Mouse (Mus musculus) megakaryocyte, embryonic 14.5 days (primary cell): Measurements from ENCODE around the gene Mrpl19. TPM values are rescaled to one million over a fixed set of nuclear protein-coding genes. Genes with fewer than 3 reads are reported as not detected.

ENCODE experiments used
- H3K27me3 ChIP-seq: replicated peaks from 2 replicates; pipeline ENCODE3; 2012; ENCODE audit warnings: inconsistent platforms
- H3K36me3 ChIP-seq: replicated peaks from 2 replicates; pipeline ENCODE3; 2012; ENCODE audit warnings: low read length, inconsistent platforms, mixed read lengths
- H3K4me1 ChIP-seq: 2 replicates; pipeline ENCODE4 v1.6.1; 2012; ENCODE audit warnings: inconsistent platforms
- H3K4me3 ChIP-seq: replicated peaks from 2 replicates; pipeline ENCODE3; 2012; ENCODE audit warnings: moderate library complexity, mild to moderate bottlenecking, inconsistent platforms
- H3K9me3 ChIP-seq: 2 replicates; pipeline ENCODE4 v1.6.1; 2012; ENCODE audit warnings: inconsistent platforms
- FLI1 ChIP-seq: IDR thresholded peaks from 2 replicates; pipeline ENCODE4 v1.6.1; 2012; ENCODE audit warnings: low read length, inconsistent platforms, mixed read lengths
- GATA1 ChIP-seq: IDR thresholded peaks from 3 replicates; pipeline ENCODE4 v1.6.1; 2012; ENCODE audit warnings: mixed read lengths, low read length, inconsistent platforms, borderline replicate concordance
- polyA plus RNA-seq: library from polyadenylated mRNA; stranded (reverse); fragments of >175 nt; gene quantifications from 2 replicates; pipeline ENCODE4 v1.2.3, GENCODE M21; 2012; ENCODE audit warnings: low replicate concordance; ENCODE audit not compliant: insufficient read depth

Gene Mrpl19
- polyA plus RNA-seq, 1 experiment, result 2.3 TPM

- no peak overlapping the region for H3K4me3 ChIP-seq
- H3K4me1 ChIP-seq, result peaks cover 16% of the 10 kb centered on the region
- peaks cover 96% of the 10 kb centered on the region for H3K36me3 ChIP-seq
- H3K9me3 ChIP-seq, result no peaks in the 10 kb centered on the region
- TF ChIP-seq FLI1 (no peak), GATA1 (no peak)
- H3K27me3 ChIP-seq, result no peaks in the 10 kb centered on the region
Measured at GRCm38 (mm10) chr6:81944432-81944831, 21.3 kb downstream of the Mrpl19 start.

GRCm38 (mm10) chr6:81943281-81943680 is 22.5 kb downstream of the Mrpl19 start:
- H3K36me3 ChIP-seq, result peaks cover 96% of the 10 kb centered on the region
- H3K9me3 ChIP-seq, result no peaks in the 10 kb centered on the region
- no peaks in the 10 kb centered on the region for H3K27me3 ChIP-seq
- peaks cover 16% of the 10 kb centered on the region for H3K4me1 ChIP-seq
- H3K4me3 ChIP-seq, result no peak overlapping the region
- TF ChIP-seq GATA1 (no peak), FLI1 (no peak)

DNA sequence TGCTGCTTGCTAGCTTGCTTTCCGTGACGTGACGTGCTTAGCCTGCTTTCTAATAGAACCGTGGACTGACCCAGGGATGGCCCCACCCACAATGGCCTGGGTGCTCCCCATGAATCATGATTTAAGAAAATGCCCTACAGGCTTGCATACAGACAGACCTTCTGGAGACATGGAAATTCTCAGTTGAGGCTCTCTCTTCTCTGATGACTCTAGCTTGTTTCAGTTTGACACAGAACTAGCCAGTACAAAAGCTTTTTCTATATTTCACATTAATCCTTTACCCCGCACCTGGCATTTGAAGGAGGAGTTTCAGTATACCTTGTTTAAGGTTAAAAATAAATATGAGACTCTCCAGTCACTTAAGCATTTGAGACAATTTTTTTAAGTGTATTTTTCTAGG is 24.0 kb downstream of the Mrpl19 start:
- TF ChIP-seq GATA1 (no peak), FLI1 (no peak)
- H3K27me3 ChIP-seq, result no peaks in the 10 kb centered on the region
- H3K36me3 ChIP-seq, result peaks cover 97% of the 10 kb centered on the region
- peaks cover 1% of the 10 kb centered on the region for H3K4me1 ChIP-seq
- H3K4me3 ChIP-seq, result no peak overlapping the region
- no peaks in the 10 kb centered on the region for H3K9me3 ChIP-seq

GRCm38 (mm10) chr6:81933281-81933680 is 32.5 kb downstream of the Mrpl19 start:
- Histone ChIP-seq H3K27me3 (no peaks in the 10 kb centered on the region), H3K4me3 (no peak overlapping the region), H3K4me1 (0 out of 2 replicates have a peak, but pooled peaks cover 5% of the 10 kb centered on the region), H3K36me3 (peaks cover 92% of the 10 kb centered on the region), H3K9me3 (peaks cover 6% of the 10 kb centered on the region)
- no peak for TF ChIP-seq GATA1
- no peak for TF ChIP-seq FLI1

DNA sequence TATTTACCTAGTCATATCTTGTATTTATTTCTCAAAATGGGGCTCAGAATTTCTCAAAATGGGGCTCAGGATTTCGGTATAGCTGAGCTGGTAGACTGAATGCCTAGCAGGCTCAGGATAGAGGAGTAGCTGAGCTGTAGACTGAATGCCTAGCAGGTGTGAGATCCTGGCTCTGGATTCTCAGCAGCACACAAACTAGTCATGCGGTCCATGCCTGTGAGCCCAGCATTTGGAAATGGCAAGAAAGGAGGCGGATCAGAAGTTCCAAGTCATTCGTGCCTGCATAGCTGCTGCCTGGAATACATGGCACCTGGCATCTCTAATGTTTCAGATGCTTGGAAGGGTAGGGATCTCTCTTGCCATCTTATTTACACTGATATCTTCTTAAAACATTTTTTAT is 36.4 kb downstream of the Mrpl19 start:
- H3K36me3 ChIP-seq, result peaks cover 83% of the 10 kb centered on the region
- peaks cover 14% of the 10 kb centered on the region for H3K4me1 ChIP-seq
- H3K27me3 ChIP-seq, result no peaks in the 10 kb centered on the region
- H3K9me3 ChIP-seq, result peaks cover 6% of the 10 kb centered on the region
- no peak for TF ChIP-seq GATA1
- TF ChIP-seq FLI1, result no peak
- no peak overlapping the region for H3K4me3 ChIP-seq

GRCm38 (mm10) chr6:81924304-81924703 is 41.5 kb downstream of the Mrpl19 start:
- Histone ChIP-seq H3K4me3 (peak overlapping the region; percentile 94), H3K27me3 (no peaks in the 10 kb centered on the region), H3K36me3 (peaks cover 37% of the 10 kb centered on the region), H3K4me1 (peaks cover 37% of the 10 kb centered on the region), H3K9me3 (no peaks in the 10 kb centered on the region)
- TF ChIP-seq FLI1, result no peak
- TF ChIP-seq GATA1, result no peak

- Histone ChIP-seq H3K9me3 (no peaks in the 10 kb centered on the region), H3K4me1 (peaks cover 37% of the 10 kb centered on the region), H3K36me3 (peaks cover 32% of the 10 kb centered on the region), H3K4me3 (peak within 1 kb of the TSS; percentile 94), H3K27me3 (no peaks in the 10 kb centered on the region)
- TF ChIP-seq GATA1 (no peak), FLI1 (no peak)
Measured at GRCm38 (mm10) chr6:81923523-81924142, 42.1 kb downstream of the Mrpl19 start, which contains the start of gene Gcfc2. TSS of gene Gcfc2 (plus strand) at chr6:81923669.

DNA sequence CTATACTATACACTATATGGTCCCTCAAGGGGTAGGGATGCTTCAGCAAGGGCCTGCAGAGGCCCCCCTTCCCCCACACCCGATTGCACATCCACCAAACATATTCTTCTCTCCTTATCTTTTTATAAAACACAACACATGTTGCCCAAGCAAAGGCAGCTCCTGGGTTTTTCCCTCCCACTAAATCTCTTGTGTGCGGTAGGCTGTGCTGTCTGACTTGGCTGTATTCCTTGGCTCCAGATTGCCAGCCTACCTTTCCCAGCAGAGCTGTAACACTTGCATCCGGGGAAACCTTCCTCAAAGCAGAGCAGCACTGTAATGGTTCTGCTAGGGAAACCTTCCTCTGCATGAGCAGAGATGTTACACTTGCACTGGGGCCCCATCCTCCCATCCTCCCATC is 53.6 kb downstream of the Mrpl19 start:
- H3K9me3 ChIP-seq, result no peaks in the 10 kb centered on the region
- H3K4me1 ChIP-seq, result no peaks in the 10 kb centered on the region
- TF ChIP-seq FLI1, result no peak
- TF ChIP-seq GATA1, result no peak
- H3K4me3 ChIP-seq, result no peak overlapping the region
- no peaks in the 10 kb centered on the region for H3K36me3 ChIP-seq
- peaks cover 8% of the 10 kb centered on the region for H3K27me3 ChIP-seq

DNA sequence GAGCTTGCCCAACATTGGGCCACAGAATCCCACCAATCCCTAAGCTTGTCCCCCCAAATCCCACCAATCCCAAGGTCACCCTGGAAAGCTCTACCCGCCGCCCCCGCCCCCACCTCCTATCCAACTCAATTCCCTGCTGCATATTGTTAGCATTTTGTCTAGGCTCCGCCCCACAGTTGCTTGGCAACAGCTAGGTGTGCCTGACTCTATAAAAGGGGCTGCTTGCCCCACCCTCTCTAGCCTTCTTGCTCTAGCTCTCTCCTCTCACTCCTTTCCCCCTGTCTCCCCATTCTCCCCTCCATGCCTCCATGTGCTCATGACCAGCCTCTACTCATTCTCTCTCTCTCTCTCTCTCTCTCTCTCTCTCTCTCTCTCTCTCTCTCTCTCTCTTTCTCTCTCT is 54.0 kb downstream of the Mrpl19 start:
- Histone ChIP-seq H3K27me3 (peaks cover 8% of the 10 kb centered on the region), H3K9me3 (no peaks in the 10 kb centered on the region), H3K36me3 (no peaks in the 10 kb centered on the region), H3K4me3 (no peak overlapping the region), H3K4me1 (no peaks in the 10 kb centered on the region)
- TF ChIP-seq GATA1, result no peak
- TF ChIP-seq FLI1, result no peak

DNA sequence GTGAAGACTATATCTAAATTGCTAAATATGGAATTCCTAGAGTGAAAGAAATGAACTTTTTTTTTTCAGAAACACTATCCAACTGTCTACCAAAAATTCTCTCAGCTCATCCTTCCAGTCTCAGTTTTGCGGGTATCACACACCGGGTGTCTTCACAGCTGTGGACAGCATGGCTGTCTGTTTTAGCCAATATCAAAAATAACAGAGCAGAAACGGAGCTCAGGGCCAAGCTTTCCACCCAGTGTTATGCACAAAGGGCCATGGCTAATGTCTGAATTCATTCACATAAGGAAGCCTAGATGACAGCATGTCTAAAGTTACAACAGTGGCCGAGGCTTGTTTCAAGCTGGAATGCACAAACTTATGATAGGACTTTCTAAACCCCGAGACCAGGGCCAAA is 54.5 kb downstream of the Mrpl19 start:
- TF ChIP-seq GATA1, result no peak
- TF ChIP-seq FLI1, result no peak
- peaks cover 7% of the 10 kb centered on the region for H3K27me3 ChIP-seq
- H3K4me3 ChIP-seq, result no peak overlapping the region
- no peaks in the 10 kb centered on the region for H3K36me3 ChIP-seq
- H3K9me3 ChIP-seq, result no peaks in the 10 kb centered on the region
- H3K4me1 ChIP-seq, result no peaks in the 10 kb centered on the region
